Mouse (Mus musculus) bone marrow, adult 2 months (tissue): Measurements from ENCODE around the gene Myadml2.

Source experiments
- CTCF ChIP-seq: fragments of 200-500 bp; IDR thresholded peaks from 2 replicates; pipeline ENCODE4 v1.5.1; 2011; ENCODE audit warnings: low read length, control low read depth; ENCODE audit not compliant: control insufficient read depth, insufficient read depth
- POLR2A ChIP-seq: fragments of 200-500 bp; IDR thresholded peaks from 2 replicates; pipeline ENCODE4 v1.6.1; 2011; ENCODE audit warnings: low read depth, mild to moderate bottlenecking, control low read depth, low read length, borderline replicate concordance; ENCODE audit not compliant: control insufficient read depth

DNA sequence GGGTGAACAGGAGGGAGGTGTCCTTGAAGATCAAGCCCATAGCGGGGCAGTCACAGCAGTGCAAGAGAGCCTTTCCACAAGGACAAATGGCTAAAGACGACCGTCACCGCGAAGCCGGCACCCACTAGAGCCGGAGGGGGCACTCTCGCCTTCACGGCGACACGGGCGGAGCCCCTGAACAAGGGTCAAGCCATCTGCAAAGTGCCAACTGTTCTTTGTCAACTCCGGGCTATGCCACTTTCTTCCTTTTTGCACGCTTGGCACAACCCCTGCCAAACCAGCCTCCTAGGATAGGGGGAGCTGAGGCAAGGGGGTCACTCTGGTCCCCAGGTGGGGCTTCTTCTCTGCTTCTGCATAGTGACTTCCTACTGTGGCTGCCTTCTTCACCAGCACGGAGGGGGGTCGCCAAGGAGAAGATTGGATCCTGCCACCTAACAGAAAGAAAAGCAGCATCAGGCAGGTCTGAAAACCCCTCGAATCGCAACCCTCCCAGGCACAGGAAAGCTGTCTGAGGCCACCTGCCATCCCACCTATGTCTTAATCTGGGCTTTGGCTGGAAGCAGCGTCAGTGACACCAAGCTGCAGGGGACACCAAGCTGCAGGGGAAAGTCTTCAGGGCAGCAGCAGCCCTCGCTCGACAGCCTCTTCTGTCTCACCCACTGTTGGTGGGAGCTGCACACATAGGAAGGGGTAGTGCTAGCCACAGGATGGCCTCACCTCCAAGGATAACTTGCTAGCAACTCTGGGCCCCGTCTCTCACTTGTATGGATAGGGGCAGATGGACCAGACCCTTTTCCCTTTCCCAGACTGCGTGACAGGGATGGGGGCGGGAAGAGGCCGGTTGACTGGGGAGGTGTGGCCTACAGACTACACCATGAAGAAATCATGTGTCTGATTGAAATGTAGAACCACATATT lies 29.1 kb downstream of the Myadml2 start:
- no peak for TF ChIP-seq POLR2A
- TF ChIP-seq CTCF = no peak
